Mouse (Mus musculus): ENCODE measurements at regions not wholly inside any gene's neighbourhood (a gene's known extent, or its start where the extent isn't known, plus 50 kb on each side); places are given as distances from the start of the nearest gene placed in this dataset.

DNA sequence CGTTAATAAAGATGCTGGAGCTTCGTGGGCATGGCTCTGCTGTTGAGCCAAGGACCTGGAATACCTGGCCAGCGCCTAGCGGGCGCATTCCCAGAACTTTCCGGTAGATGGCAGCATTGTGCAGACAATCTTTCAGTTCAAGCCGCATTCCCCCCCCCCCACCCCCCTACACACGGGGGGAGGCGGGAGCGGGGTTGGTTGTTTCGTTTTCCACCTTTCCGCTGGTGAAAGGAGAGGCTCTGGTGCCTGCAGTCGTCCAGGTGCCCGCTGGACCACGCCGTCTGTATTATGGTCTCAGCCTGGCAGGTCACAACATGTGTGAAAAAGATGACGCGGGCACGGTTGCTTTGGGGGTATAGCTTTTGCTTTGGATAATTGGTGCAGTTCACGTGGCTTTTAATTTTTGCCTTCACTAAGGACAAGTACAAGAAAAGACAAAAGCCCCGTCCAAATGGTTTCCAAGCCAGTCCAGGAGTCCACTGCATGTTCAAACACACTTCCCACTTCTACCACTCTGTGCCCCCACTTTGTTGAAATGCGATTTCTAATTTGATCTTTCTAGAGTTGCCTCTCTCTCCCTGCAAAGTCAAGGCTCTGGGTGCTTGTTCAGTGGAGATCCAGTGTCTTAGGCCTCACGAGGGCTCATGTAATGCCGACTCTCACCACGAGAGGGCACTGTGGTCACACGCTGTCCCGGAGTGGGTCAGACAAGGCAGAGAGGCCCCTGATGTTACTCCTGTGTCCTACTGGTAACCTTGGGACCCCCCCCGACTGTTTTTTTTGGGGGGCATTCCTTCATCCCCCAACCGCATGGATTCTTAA is 52.3 kb upstream of the Igfbp7 start:
- peak; percentile 77 for DNase-seq (ENCODE audit: low spot score)
- Histone ChIP-seq H3K9me3 (replicated peaks; ENCODE audit: control insufficient read depth, low read length) (no peaks in the 10 kb centered on the region), H3K4me1 (ENCODE audit: control insufficient read depth, insufficient read depth) (no peaks in the 10 kb centered on the region), H3K27me3 (ENCODE audit: control insufficient read depth, insufficient read depth, low read length) (no peaks in the 10 kb centered on the region), H3K4me3 (ENCODE audit: low read depth, low read length) (peak overlapping the region; percentile 67), H3K4me2 (ENCODE audit: low read depth, low read length) (peak overlapping the region; percentile 70), H3K9ac (replicated peaks; ENCODE audit: low read depth, low read length) (peak overlapping the region; percentile 55; the same call in 1 of the 2 replicates), H3K36me3 (replicated peaks; ENCODE audit: control insufficient read depth, insufficient read depth, low read length) (no peaks in the 10 kb centered on the region), H3K27ac (ENCODE audit: low read depth) (peak overlapping the region; percentile 56)
- peak; percentile 85 for ATAC-seq (ENCODE audit: insufficient read depth, low read depth)
- WGBS, result under 1% methylated on average over 29 of the region's 29 CpGs
- TF ChIP-seq EP300 (IDR thresholded peaks at IDR 0.05; ENCODE audit: low read depth), result no peak
- TF ChIP-seq CTCF (IDR thresholded peaks at IDR 0.05; ENCODE audit: low read depth), result peak; percentile 98

All from heart, postnatal 0 days (tissue).